Mouse (Mus musculus): ENCODE measurements at regions not wholly inside any gene's neighbourhood (a gene's known extent, or its start where the extent isn't known, plus 50 kb on each side); places are given as distances from the start of the nearest gene placed in this dataset.

DNA sequence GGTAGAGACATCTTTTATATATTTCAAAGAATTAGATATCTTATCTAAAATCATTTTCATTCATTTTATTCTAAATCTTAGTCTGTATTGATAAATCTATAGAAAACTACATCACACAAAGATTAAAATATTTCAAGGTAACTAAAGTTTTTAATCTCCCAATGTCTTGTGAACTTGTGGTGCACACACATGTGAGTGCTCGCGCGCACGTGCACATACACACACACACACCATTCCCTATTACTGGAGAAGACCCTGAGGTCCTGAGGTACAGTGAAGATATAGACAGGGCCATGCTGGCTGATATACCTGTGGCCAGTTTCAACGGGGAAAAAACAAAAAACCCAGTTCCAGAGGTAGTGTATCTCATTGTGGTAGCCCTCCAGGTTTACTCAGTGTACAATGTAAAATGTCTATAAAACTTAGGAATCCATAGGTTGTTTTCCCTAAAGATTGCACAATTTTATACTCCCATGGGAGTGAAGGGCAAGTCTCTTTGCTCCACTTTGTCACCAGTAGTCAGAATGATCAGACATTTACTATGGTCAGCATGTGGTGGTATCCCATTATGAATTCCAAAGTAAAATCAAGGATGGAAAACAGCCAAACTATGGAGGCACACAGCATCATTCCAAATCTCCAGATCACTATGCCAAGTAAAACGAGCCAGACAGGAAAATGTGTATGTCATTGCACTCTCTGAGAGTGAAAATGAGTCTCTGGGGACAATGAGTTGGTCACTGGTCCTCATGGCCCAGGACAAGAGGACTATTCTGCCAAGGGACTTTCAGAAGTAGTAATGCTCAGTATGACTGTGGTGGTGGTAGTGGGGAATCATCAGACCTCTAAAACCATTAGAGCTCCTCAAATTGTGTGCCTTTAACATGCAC lies 53.0 kb upstream of the Cd93 start:
- no peak for DNase-seq (ENCODE audit: low spot score)
- H3K9ac ChIP-seq (ENCODE audit: low read depth, low read length) = no peak overlapping the region
- no peaks in the 10 kb centered on the region for H3K4me1 ChIP-seq (replicated peaks; ENCODE audit: insufficient read depth, low read length)
- no peaks in the 10 kb centered on the region for H3K9me3 ChIP-seq (replicated peaks; ENCODE audit: low read length)
- no peaks in the 10 kb centered on the region for H3K27me3 ChIP-seq (ENCODE audit: insufficient read depth, low read length)
- WGBS = 88% methylated on average over 6 of the region's 6 CpGs
- H3K4me2 ChIP-seq (ENCODE audit: low read length) = no peak overlapping the region
- ATAC-seq (replicated peaks; ENCODE audit: low FRiP score, low read depth) = no peak
- H3K36me3 ChIP-seq (ENCODE audit: insufficient read depth, low read length) = no peaks in the 10 kb centered on the region
- no peak overlapping the region for H3K4me3 ChIP-seq (replicated peaks; ENCODE audit: low read depth, low read length)
- no peak overlapping the region for H3K27ac ChIP-seq
- no peak for TF ChIP-seq CTCF (IDR thresholded peaks at IDR 0.05; ENCODE audit: low read depth)

- DNase-seq (ENCODE audit: low spot score) (no peak), ATAC-seq (replicated peaks; ENCODE audit: low FRiP score, low read depth) (no peak)
- Histone ChIP-seq H3K27me3 (ENCODE audit: insufficient read depth, low read length) (no peaks in the 10 kb centered on the region), H3K4me3 (replicated peaks; ENCODE audit: low read depth, low read length) (no peak overlapping the region), H3K4me2 (ENCODE audit: low read length) (no peak overlapping the region), H3K4me1 (replicated peaks; ENCODE audit: insufficient read depth, low read length) (no peaks in the 10 kb centered on the region), H3K27ac (no peak overlapping the region), H3K36me3 (ENCODE audit: insufficient read depth, low read length) (no peaks in the 10 kb centered on the region), H3K9me3 (replicated peaks; ENCODE audit: low read length) (no peaks in the 10 kb centered on the region), H3K9ac (ENCODE audit: low read depth, low read length) (no peak overlapping the region)
- WGBS = 60% methylated on average over 3 of the region's 3 CpGs
- no peak for TF ChIP-seq CTCF (IDR thresholded peaks at IDR 0.05; ENCODE audit: low read depth)
Measured at GRCm38 (mm10) chr2:148495485-148495884, 52.1 kb upstream of the Cd93 start.

GRCm38 (mm10) chr2:148493281-148493680 lies 49.9 kb upstream of the Cd93 start:
- no peak overlapping the region for H3K27ac ChIP-seq
- ATAC-seq (replicated peaks; ENCODE audit: low FRiP score, low read depth) (no peak), DNase-seq (ENCODE audit: low spot score) (no peak)
- no peak overlapping the region for H3K4me2 ChIP-seq (ENCODE audit: low read length)
- H3K9me3 ChIP-seq (replicated peaks; ENCODE audit: low read length) = no peaks in the 10 kb centered on the region
- H3K4me1 ChIP-seq (replicated peaks; ENCODE audit: insufficient read depth, low read length) = no peaks in the 10 kb centered on the region
- no peak overlapping the region for H3K9ac ChIP-seq (ENCODE audit: low read depth, low read length)
- no peak overlapping the region for H3K4me3 ChIP-seq (replicated peaks; ENCODE audit: low read depth, low read length)
- TF ChIP-seq CTCF (IDR thresholded peaks at IDR 0.05; ENCODE audit: low read depth) = no peak
- no peaks in the 10 kb centered on the region for H3K27me3 ChIP-seq (ENCODE audit: insufficient read depth, low read length)
- no peaks in the 10 kb centered on the region for H3K36me3 ChIP-seq (ENCODE audit: insufficient read depth, low read length)
